Mouse (Mus musculus) liver, embryonic 12.5 days (tissue): Measurements from ENCODE around the gene Emc3. TPM values are rescaled to one million over a fixed set of nuclear protein-coding genes. Genes with fewer than 3 reads are reported as not detected.

Experiments used
- ATAC-seq: fragments of 200-750 bp; cut with Nextera tagmentation; 2 replicates; pipeline ENCODE4 v1.8.0; 2017; ENCODE audit warnings: moderate number of reproducible peaks, mild to moderate bottlenecking, moderate library complexity
- H3K27ac ChIP-seq: fragments of 300-500 bp; sonication (generic); 2 replicates; pipeline ENCODE4 v1.5.1; 2016; ENCODE audit warnings: mild to moderate bottlenecking
- H3K27me3 ChIP-seq: fragments of 300-500 bp; sonication (generic); replicated peaks from 2 replicates; pipeline ENCODE4 v1.6.1; 2016; ENCODE audit warnings: mild to moderate bottlenecking, moderate library complexity
- H3K36me3 ChIP-seq: fragments of 300-500 bp; sonication (generic); 2 replicates; pipeline ENCODE4 v1.6.1; 2016; ENCODE audit warnings: mild to moderate bottlenecking, moderate library complexity
- H3K4me1 ChIP-seq: fragments of 300-500 bp; sonication (generic); 2 replicates; pipeline ENCODE4 v1.6.1; 2016
- H3K4me2 ChIP-seq: fragments of 300-500 bp; sonication (generic); 2 replicates; pipeline ENCODE4 v1.6.1; 2016; ENCODE audit warnings: mild to moderate bottlenecking, moderate library complexity
- H3K4me3 ChIP-seq: fragments of 300-500 bp; sonication (generic); 2 replicates; pipeline ENCODE4 v1.5.1; 2016; ENCODE audit warnings: mild to moderate bottlenecking, moderate library complexity
- H3K9ac ChIP-seq: fragments of 300-500 bp; sonication (generic); 2 replicates; pipeline ENCODE4 v1.6.1; 2016; ENCODE audit warnings: mild to moderate bottlenecking, moderate library complexity
- H3K9me3 ChIP-seq: fragments of 300-500 bp; sonication (generic); replicated peaks from 2 replicates; pipeline ENCODE4 v1.6.1; 2016; ENCODE audit warnings: mild to moderate bottlenecking, moderate library complexity
- WGBS: fragments of 180-500 bp; shearing (Covaris S2); methylation state at CpG from one replicate; pipeline ENCODE4 v1.1.7; 2016; ENCODE audit not compliant: insufficient replicate concordance; 5-methylcytosine and 5-hydroxymethylcytosine counted together
- microRNA-seq: library from miRNA; unstranded; fragments of <30 nt; microRNA quantifications from one replicate; pipeline ENCODE4, GENCODE M21; 2017
- polyA plus RNA-seq: library from polyadenylated mRNA; unstranded; fragments of >200 nt; fragmentation: Nextera tagmentation; extraction: Ambion mirVana; gene quantifications from 2 replicates; pipeline ENCODE4 v1.2.1, GENCODE M21; 2016

Emc3 gene
- polyA plus RNA-seq, 1 experiment from 2014 or later, result 56.5 TPM

DNA sequence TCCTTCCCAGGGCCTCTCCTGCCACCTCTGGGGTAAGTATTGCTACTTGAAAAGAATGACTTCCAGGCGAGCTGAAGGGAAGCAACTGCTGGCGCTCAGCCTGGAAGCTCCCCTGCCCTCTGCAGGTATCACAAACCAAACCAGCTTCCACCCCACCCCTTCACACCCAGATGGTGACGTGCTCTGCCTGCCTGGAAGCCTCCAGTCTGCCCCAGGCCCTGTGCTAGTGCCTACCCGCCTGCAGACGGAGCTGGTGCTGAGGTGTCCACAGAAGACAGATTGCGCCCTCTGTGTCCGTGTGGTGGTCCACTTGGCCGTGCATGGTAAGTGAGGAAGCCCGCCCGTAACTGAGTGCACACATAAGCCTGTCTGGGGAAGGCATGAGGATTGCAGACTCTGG lies 59.4 kb downstream of the Emc3 start:
- no peaks in the 10 kb centered on the region for H3K9me3 ChIP-seq
- H3K4me1 ChIP-seq, result peaks cover 21% of the 10 kb centered on the region
- no peak overlapping the region for H3K27ac ChIP-seq
- H3K4me2 ChIP-seq, result 0 out of 2 replicates have a peak overlapping the region, but pooled peaks have one; percentile 45
- no peak for ATAC-seq
- WGBS, result 67% methylated on average over 10 of the region's 10 CpGs
- no peak overlapping the region for H3K4me3 ChIP-seq
- H3K27me3 ChIP-seq, result peaks cover 60% of the 10 kb centered on the region
- H3K36me3 ChIP-seq, result no peaks in the 10 kb centered on the region
- H3K9ac ChIP-seq, result no peak overlapping the region

DNA sequence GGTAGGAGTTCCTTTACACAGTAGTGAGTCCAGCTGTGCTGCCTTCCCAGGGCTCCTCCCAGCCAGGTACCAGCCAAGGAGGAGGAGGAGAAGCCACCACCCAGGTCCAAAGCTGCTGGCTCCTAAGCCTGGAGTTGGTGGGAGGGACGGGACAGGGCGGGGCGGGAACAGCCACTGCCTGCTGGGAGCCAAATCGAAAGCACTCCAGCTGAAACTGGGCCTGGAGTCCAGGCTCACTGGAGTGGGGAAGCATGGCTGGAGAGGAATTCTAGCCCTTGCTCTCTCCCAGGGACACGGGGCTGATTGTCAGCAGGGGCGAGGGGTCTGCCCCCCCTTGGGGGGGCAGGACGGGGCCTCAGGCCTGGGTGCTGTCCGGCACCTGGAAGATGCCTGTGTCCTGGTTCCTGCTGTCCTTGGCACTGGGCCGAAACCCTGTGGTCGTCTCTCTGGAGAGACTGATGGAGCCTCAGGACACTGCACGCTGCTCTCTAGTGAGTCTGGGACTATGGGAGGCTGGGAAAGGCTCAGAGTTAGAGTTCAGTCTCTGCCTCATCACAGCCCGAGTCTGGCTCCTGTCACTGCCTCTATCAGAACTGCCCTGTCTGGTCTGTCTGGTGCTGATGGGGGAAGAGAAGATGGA lies 60.0 kb downstream of the Emc3 start, which contains the start of gene Il17rc:
Il17rc (plus strand) TSS at position 131 of the 640 bp plus-strand sequence.
- no peak for ATAC-seq
- H3K27ac ChIP-seq, result no peak within 1 kb of the TSS
- H3K9ac ChIP-seq, result peak within 1 kb of the TSS; percentile 9; the same call in 1 of the 2 replicates

GRCm38 (mm10) chr6:113469432-113469831 lies 62.0 kb downstream of the Emc3 start:
- ATAC-seq, result peak; percentile 61
- Histone ChIP-seq H3K4me2 (peak overlapping the region; percentile 75), H3K4me3 (peak overlapping the region; percentile 34), H3K9ac (peak overlapping the region; percentile 56), H3K27ac (no peak overlapping the region), H3K36me3 (no peaks in the 10 kb centered on the region), H3K9me3 (no peaks in the 10 kb centered on the region), H3K27me3 (peaks cover 58% of the 10 kb centered on the region), H3K4me1 (peaks cover 21% of the 10 kb centered on the region)
- WGBS, result 2% methylated on average over 31 of the region's 31 CpGs

More for the DNA sequence above, 60.0 kb downstream of the Emc3 start, which contains the start of gene Il17rc:
- Histone ChIP-seq H3K36me3 (no peaks in the 10 kb centered on the region), H3K27me3 (peaks cover 53% of the 10 kb centered on the region), H3K4me1 (peaks cover 21% of the 10 kb centered on the region), H3K9me3 (no peaks in the 10 kb centered on the region), H3K4me2 (peak within 1 kb of the TSS; percentile 45), H3K4me3 (0 out of 2 replicates have a peak within 1 kb of the TSS, but pooled peaks have one; percentile 12)
- WGBS, result 43% methylated on average over 12 of the region's 12 CpGs

GRCm38 (mm10) chr6:113469021-113469420 lies 62.4 kb downstream of the Emc3 start:
- WGBS, result 5% methylated on average over 9 of the region's 9 CpGs
- peak; percentile 61; the same call in 1 of the 2 replicates for ATAC-seq
- Histone ChIP-seq H3K36me3 (no peaks in the 10 kb centered on the region), H3K9ac (peak overlapping the region; percentile 56; the same call in 1 of the 2 replicates), H3K4me3 (peak overlapping the region; percentile 34), H3K9me3 (no peaks in the 10 kb centered on the region), H3K4me1 (peaks cover 21% of the 10 kb centered on the region), H3K27ac (no peak overlapping the region), H3K27me3 (peaks cover 62% of the 10 kb centered on the region), H3K4me2 (peak overlapping the region; percentile 75)

DNA sequence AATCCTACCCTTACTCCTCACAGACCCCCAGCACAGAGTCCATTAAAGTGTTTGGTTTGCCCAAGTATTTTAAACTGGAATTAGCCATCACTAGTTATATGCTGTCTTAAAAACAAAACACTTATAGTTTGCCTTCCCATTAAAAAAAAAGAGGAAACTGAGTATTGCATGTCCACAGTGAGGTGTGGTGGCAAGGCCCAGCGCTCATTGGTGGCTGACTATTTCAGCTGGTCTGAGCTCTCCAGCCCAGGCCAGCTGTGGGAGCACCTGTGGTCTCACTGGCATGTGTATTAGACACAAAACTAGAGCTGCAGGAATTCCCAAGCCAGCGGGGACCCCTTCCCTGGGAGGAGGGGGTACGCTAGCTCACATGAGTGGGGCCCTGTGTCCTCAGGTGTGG lies 62.9 kb downstream of the Emc3 start:
- H3K4me1 ChIP-seq, result peaks cover 21% of the 10 kb centered on the region
- no peaks in the 10 kb centered on the region for H3K36me3 ChIP-seq
- 44% methylated on average over 3 of the region's 3 CpGs for WGBS
- no peaks in the 10 kb centered on the region for H3K9me3 ChIP-seq
- H3K27me3 ChIP-seq, result peaks cover 64% of the 10 kb centered on the region
- no peak overlapping the region for H3K9ac ChIP-seq
- no peak overlapping the region for H3K4me3 ChIP-seq
- peak overlapping the region; percentile 75 for H3K4me2 ChIP-seq
- no peak for ATAC-seq
- H3K27ac ChIP-seq, result no peak overlapping the region

DNA sequence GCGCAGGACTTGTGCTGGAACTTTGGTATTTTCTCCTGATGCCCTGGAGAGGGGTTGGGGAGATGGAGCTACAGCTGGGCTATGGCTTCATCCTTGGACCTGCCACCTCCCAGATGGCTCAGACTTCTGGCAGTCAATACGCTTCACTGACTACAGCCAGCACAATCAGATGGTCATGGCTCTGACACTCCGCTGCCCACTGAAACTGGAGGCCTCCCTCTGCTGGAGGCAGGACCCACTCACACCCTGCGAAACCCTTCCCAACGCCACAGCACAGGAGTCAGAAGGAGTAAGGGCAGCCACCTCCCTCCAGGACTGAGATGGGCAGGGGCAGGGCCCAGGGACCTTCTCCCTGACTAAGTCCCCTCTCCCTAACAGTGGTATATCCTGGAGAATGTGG lies 65.8 kb downstream of the Emc3 start:
- H3K4me3 ChIP-seq, result no peak overlapping the region
- no peak overlapping the region for H3K4me2 ChIP-seq
- H3K36me3 ChIP-seq, result no peaks in the 10 kb centered on the region
- H3K9ac ChIP-seq, result no peak overlapping the region
- H3K27me3 ChIP-seq, result peaks cover 44% of the 10 kb centered on the region
- H3K4me1 ChIP-seq, result peaks cover 13% of the 10 kb centered on the region
- 51% methylated on average over 5 of the region's 5 CpGs for WGBS
- no peak for ATAC-seq
- no peak overlapping the region for H3K27ac ChIP-seq
- H3K9me3 ChIP-seq, result no peaks in the 10 kb centered on the region

Small RNA genes within 50 kb of the gene (microRNA-seq; reads per million reads assigned to microRNA genes)
- gene Gm23365, result not detected

Other genes starting within 250 kb of the Emc3 start
- 0.02 TPM in 1 of 2 replicates, not detected in the other for gene Cpne9, start 249.3 kb downstream of the Emc3 start, polyA plus RNA-seq
- gene Brpf1, start 224.5 kb downstream of the Emc3 start, polyA plus RNA-seq, result 15.8 and 16.0 TPM in 2 replicates
- 8.7 and 9.1 TPM in 2 replicates for gene Ogg1, start 204.7 kb downstream of the Emc3 start, polyA plus RNA-seq
- 31.5 TPM in 2 replicates for gene Camk1, start 187.7 kb downstream of the Emc3 start, polyA plus RNA-seq
- gene Tada3, start 153.8 kb downstream of the Emc3 start, polyA plus RNA-seq, result 29.2 and 33.3 TPM in 2 replicates
- 275 and 294 TPM in 2 replicates for gene Arpc4, start 153.5 kb downstream of the Emc3 start, polyA plus RNA-seq
- 1.1 and 1.3 TPM in 2 replicates for gene Ttll3, start 142.4 kb downstream of the Emc3 start, polyA plus RNA-seq
- gene Rpusd3, start 112.3 kb downstream of the Emc3 start, polyA plus RNA-seq, result 19.8 and 22.2 TPM in 2 replicates
- not detected in 2 replicates for gene Cidec, start 95.9 kb downstream of the Emc3 start, polyA plus RNA-seq
- gene Jagn1, start 89.1 kb downstream of the Emc3 start, polyA plus RNA-seq, result 56.0 and 57.1 TPM in 2 replicates
- 0.36 and 0.41 TPM in 2 replicates for gene Il17re, start 73.2 kb downstream of the Emc3 start, polyA plus RNA-seq
- 4.7 and 5.1 TPM in 2 replicates for gene Il17rc, start 60.2 kb downstream of the Emc3 start, polyA plus RNA-seq
- gene Creld1, start 48.4 kb downstream of the Emc3 start, polyA plus RNA-seq, result 9.6 and 10.9 TPM in 2 replicates
- gene Prrt3, start 29.7 kb downstream of the Emc3 start, polyA plus RNA-seq, result 0.08 and 0.11 TPM in 2 replicates
- 13.8 and 16.4 TPM in 2 replicates for gene Fancd2, start within 50 bp of the Emc3 start, polyA plus RNA-seq
- 0.10 and 0.11 TPM in 2 replicates for gene Fancd2os, start 69.1 kb upstream of the Emc3 start, polyA plus RNA-seq
- 106 and 109 TPM in 2 replicates for gene Brk1, start 73.1 kb upstream of the Emc3 start, polyA plus RNA-seq
- 13.9 and 14.8 TPM in 2 replicates for gene Vhl, start 92.3 kb upstream of the Emc3 start, polyA plus RNA-seq
- gene Irak2, start 106.8 kb upstream of the Emc3 start, polyA plus RNA-seq, result 17.2 and 17.9 TPM in 2 replicates
- 1.3 TPM in 2 replicates for gene Tatdn2, start 165.4 kb upstream of the Emc3 start, polyA plus RNA-seq
- gene Ghrl, start 188.2 kb upstream of the Emc3 start, polyA plus RNA-seq, result not detected in 2 replicates
- 155 and 159 TPM in 2 replicates for gene Sec13, start 209.1 kb upstream of the Emc3 start, polyA plus RNA-seq